Mouse (Mus musculus) forebrain, embryonic 16.5 days (tissue): ENCODE results near the gene Prps1. TPM values are rescaled to one million over a fixed set of nuclear protein-coding genes. Genes with fewer than 3 reads are reported as not detected.

Experiments
- ATAC-seq: fragments of 200-750 bp; cut with Nextera tagmentation; 2 replicates; pipeline ENCODE4 v1.8.0; 2017; ENCODE audit warnings: mild to moderate bottlenecking, moderate library complexity
- H3K27ac ChIP-seq: fragments of 300-500 bp; sonication (generic); 2 replicates; pipeline ENCODE4 v1.5.1; 2014; ENCODE audit warnings: low read length, control low read depth
- H3K27me3 ChIP-seq: fragments of 300-500 bp; sonication (generic); replicated peaks from 2 replicates; pipeline ENCODE4 v1.6.1; 2014; ENCODE audit warnings: low read length; ENCODE audit not compliant: control insufficient read depth, insufficient read depth
- H3K36me3 ChIP-seq: fragments of 300-500 bp; sonication (generic); 2 replicates; pipeline ENCODE4 v1.6.1; 2014; ENCODE audit not compliant: control insufficient read depth, insufficient read depth
- H3K4me1 ChIP-seq: fragments of 300-500 bp; sonication (generic); replicated peaks from 2 replicates; pipeline ENCODE4 v1.6.1; 2014; ENCODE audit warnings: low read length; ENCODE audit not compliant: control insufficient read depth, insufficient read depth
- H3K4me2 ChIP-seq: fragments of 300-500 bp; sonication (generic); 2 replicates; pipeline ENCODE4 v1.6.1; 2014; ENCODE audit warnings: mild to moderate bottlenecking, low read length, control low read depth
- H3K4me3 ChIP-seq: fragments of 300-500 bp; sonication (generic); replicated peaks from 2 replicates; pipeline ENCODE4 v1.5.1; 2014; ENCODE audit warnings: mild to moderate bottlenecking, low read length, control low read depth
- H3K9ac ChIP-seq: fragments of 300-500 bp; sonication (generic); replicated peaks from 2 replicates; pipeline ENCODE4 v1.6.1; 2014; ENCODE audit warnings: low read depth, low read length, control low read depth
- H3K9me3 ChIP-seq: fragments of 300-500 bp; sonication (generic); 2 replicates; pipeline ENCODE4 v1.6.1; 2016; ENCODE audit warnings: low read length; ENCODE audit not compliant: control insufficient read depth
- WGBS: fragments of 180-500 bp; shearing (Covaris S2); extraction: QIAGEN DNeasy Blood & Tissue Kit; methylation state at CpG from one replicate; pipeline ENCODE4 v1.1.7; 2014; 5-methylcytosine and 5-hydroxymethylcytosine counted together
- polyA plus RNA-seq: library from polyadenylated mRNA; unstranded; fragments of >200 nt; fragmentation: Nextera tagmentation; extraction: Ambion mirVana; gene quantifications from 2 replicates; pipeline ENCODE4 v1.2.1, GENCODE M21; 2015

The Prps1 gene
- polyA plus RNA-seq, result 72.2 and 80.1 TPM in 2 replicates

DNA sequence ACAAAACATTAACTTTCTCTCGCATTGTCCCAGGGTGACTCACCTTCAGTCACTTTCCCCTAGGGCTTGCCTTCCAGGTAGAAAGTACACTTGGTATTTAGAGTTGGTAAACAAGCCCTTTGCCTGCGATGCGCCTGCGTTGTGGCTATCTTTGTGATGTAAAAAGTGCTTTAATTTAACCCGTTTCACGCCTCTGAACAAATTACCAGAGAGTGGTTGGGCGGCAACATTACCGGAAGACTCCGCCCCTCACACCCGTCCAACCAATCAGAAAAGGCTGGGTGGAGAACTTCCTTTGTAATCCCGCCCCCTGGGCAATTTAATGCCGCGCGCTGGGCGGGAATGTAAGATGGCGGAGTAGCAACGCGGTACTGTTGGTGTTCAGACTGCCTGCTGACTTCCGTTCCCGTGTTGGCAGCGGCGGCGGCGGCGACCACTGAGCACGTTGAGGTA is at the start of gene Prps1:
Gene Prps1, plus strand, starts transcription at position 335 of the 453 bp plus-strand sequence.
- ATAC-seq, result peak; percentile 97
- peak within 1 kb of the TSS; percentile 54 for H3K4me2 ChIP-seq
- H3K27me3 ChIP-seq, result no peaks in the 10 kb centered on the region
- peak within 1 kb of the TSS; percentile 57 for H3K4me3 ChIP-seq
- H3K27ac ChIP-seq, result 0 out of 2 replicates have a peak within 1 kb of the TSS, but pooled peaks have one; percentile 41
- H3K4me1 ChIP-seq, result no peaks in the 10 kb centered on the region; the same call in 1 of the 2 replicates
- peak within 1 kb of the TSS; percentile 63 for H3K9ac ChIP-seq
- no peaks in the 10 kb centered on the region for H3K9me3 ChIP-seq
- H3K36me3 ChIP-seq, result no peaks in the 10 kb centered on the region
- 19% methylated on average over 26 of the region's 26 CpGs for WGBS

DNA sequence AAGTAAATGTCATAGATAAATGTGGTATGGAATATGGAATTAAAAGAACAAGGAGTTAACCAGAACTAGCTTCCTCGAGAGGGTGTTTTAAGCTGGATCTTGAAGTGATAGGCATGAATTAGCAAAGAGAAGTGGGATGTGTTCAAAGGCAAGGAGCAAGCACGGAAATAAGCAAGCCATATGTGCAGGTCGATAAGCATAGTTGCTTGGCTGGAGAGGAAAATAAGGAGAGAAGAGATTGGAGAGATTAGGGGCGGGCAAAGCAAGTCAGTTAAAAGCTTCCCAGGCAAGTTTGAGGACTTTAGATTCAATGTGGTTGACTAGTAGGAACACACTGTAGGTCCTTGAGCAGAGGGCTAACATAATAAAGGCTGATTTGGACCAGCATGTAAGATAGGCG is 48.8 kb upstream of the Prps1 start:
- ATAC-seq, result no peak
- no peaks in the 10 kb centered on the region for H3K9me3 ChIP-seq
- H3K9ac ChIP-seq, result no peak overlapping the region
- 85% methylated on average over 5 of the region's 5 CpGs for whole genome bisulfite sequencing
- no peak overlapping the region for H3K4me2 ChIP-seq
- H3K4me1 ChIP-seq, result no peaks in the 10 kb centered on the region; the same call in 1 of the 2 replicates
- H3K27me3 ChIP-seq, result no peaks in the 10 kb centered on the region
- H3K4me3 ChIP-seq, result no peak overlapping the region
- no peaks in the 10 kb centered on the region for H3K36me3 ChIP-seq
- no peak overlapping the region for H3K27ac ChIP-seq

DNA sequence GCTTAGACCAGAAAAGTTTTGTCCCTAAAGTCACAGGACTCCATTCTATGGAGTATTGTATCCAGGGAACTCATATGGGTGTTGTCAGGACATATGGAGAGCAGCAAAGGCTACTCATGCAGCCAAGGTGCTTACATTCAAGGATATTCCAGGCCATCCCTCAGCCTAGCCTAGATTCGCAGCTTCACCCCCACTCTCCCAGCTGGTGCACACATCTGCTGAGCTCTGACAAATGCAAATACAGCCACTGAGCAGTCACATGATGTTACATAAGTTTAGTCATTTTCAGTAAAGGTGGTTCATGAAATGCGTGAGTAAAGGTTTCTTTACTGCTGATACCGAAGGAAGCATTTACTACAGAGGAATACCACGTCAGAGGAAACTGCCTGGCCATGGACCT is 37.9 kb upstream of the Prps1 start:
- Histone ChIP-seq H3K27ac (no peak overlapping the region), H3K9me3 (no peaks in the 10 kb centered on the region), H3K4me3 (no peak overlapping the region), H3K4me1 (no peaks in the 10 kb centered on the region), H3K36me3 (no peaks in the 10 kb centered on the region), H3K27me3 (0 out of 2 replicates have a peak, but pooled peaks cover 2% of the 10 kb centered on the region), H3K9ac (no peak overlapping the region), H3K4me2 (no peak overlapping the region)
- 85% methylated on average over 4 of the region's 4 CpGs for WGBS
- no peak for ATAC-seq

DNA sequence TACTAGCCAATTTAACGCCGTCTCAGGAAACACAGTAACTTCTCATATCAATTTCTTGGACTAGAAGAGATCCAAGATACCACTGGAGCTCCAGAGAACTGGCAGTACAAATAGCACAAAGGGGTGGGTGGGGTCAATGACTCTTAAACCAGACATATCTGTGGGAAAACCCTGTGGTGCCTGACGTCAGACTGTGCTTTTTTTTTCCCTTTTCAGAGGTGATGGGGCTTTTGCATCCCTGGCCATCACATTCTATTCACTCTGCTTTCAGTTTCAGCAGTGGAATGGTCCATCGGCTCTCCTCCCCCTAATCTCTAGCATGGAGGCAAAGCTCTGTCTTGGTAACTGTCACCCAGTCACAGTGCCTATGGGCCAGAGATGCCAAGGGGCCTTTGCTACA is 29.3 kb upstream of the Prps1 start:
- no peaks in the 10 kb centered on the region for H3K36me3 ChIP-seq
- no peak overlapping the region for H3K9ac ChIP-seq
- no peak overlapping the region for H3K4me3 ChIP-seq
- no peaks in the 10 kb centered on the region; the same call in 1 of the 2 replicates for H3K27me3 ChIP-seq
- H3K4me1 ChIP-seq, result no peaks in the 10 kb centered on the region
- ATAC-seq, result no peak
- H3K27ac ChIP-seq, result no peak overlapping the region
- H3K9me3 ChIP-seq, result no peaks in the 10 kb centered on the region
- WGBS, result 69% methylated on average over 4 of the region's 4 CpGs
- H3K4me2 ChIP-seq, result no peak overlapping the region

DNA sequence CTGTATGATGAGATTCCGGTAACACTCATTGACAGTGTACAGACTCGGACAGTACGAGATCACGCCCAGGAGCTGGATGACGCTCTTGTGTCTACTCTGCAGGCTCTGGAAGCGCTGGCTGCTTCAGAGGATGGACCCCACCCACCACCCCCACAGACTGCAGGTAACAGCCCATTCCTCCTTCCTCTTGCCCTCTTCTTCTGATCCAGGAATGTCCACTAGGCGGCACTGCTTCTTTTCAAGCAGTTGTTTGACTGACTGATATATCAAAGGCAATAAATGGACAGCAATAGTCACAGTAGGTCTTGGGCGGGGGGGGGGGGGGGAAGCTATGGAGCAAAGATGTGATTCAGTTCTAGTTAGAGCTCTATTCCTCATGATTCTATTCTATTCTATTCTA is 28.2 kb upstream of the Prps1 start:
- H3K27me3 ChIP-seq, result no peaks in the 10 kb centered on the region; the same call in 1 of the 2 replicates
- no peaks in the 10 kb centered on the region for H3K9me3 ChIP-seq
- no peak overlapping the region for H3K4me3 ChIP-seq
- H3K27ac ChIP-seq, result no peak overlapping the region
- H3K9ac ChIP-seq, result no peak overlapping the region
- no peak overlapping the region for H3K4me2 ChIP-seq
- ATAC-seq, result no peak
- WGBS, result 70% methylated on average over 8 of the region's 8 CpGs
- H3K4me1 ChIP-seq, result no peaks in the 10 kb centered on the region
- H3K36me3 ChIP-seq, result no peaks in the 10 kb centered on the region

DNA sequence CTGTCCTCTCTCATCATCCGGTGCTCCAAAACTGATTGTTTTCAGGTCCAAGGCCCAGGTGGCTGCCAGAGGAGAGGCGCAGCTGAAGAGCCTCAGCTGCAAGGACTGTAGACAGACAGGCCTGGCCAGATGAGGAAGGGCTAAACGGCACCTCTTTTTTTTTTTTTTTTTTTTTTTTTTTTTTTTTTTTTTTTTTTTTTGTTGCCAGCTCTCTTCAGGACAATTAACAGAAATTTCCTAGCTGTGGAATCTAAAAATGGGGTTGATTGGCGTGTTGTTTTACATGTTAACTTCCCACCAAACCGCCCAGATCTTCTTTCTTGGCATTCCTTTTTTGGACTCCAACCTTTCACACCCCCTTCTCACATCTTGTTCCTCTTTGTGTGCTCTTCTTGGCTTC is 26.4 kb upstream of the Prps1 start:
- Histone ChIP-seq H3K36me3 (no peaks in the 10 kb centered on the region), H3K4me3 (no peak overlapping the region), H3K4me2 (no peak overlapping the region), H3K9me3 (no peaks in the 10 kb centered on the region), H3K27ac (no peak overlapping the region), H3K27me3 (no peaks in the 10 kb centered on the region; the same call in 1 of the 2 replicates), H3K4me1 (no peaks in the 10 kb centered on the region), H3K9ac (no peak overlapping the region)
- WGBS, result 71% methylated on average over 5 of the region's 5 CpGs
- ATAC-seq, result no peak

DNA sequence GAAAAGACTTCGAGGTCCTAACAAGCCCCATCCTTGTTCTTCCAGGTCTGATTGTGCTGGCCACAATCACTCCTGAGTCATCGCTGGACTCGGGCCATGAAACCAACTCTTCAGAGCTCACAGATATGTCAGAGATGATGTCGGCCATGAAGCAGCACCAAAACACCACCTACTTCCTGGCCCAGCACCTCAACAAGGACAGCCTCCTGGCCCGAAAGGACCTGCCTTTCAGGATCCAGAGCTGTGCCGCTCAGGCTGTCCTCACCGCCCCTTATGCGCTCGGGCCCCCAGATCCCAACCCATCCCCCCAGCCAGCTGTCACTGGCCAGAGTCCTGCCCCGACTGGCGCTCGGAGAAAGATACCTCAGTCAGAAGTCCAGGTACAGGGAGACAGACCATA is 25.9 kb upstream of the Prps1 start:
- Histone ChIP-seq H3K9ac (no peak overlapping the region), H3K4me1 (no peaks in the 10 kb centered on the region), H3K27ac (no peak overlapping the region), H3K36me3 (no peaks in the 10 kb centered on the region), H3K4me3 (no peak overlapping the region), H3K4me2 (no peak overlapping the region), H3K27me3 (no peaks in the 10 kb centered on the region; the same call in 1 of the 2 replicates), H3K9me3 (no peaks in the 10 kb centered on the region)
- ATAC-seq, result no peak
- WGBS, result 83% methylated on average over 12 of the region's 12 CpGs

DNA sequence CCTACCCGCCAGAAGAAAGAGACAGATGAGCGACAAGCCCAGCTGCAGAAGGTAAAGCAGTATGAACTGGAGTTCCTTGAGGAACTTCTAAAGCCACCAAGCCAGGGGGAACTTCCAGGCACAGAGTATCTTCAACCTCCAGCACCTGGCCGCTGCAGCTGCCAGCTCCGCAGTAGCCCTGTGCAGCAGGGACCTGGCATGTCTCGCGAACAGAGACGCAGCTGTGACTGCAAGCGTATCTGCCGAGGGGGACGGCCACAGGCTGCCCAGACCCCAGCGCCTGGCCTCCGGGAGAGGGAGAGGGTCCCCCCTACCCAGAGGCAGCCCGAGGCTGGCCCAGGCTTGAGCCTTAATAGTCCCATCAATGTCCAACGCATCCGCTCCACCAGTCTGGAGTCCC is 24.4 kb upstream of the Prps1 start:
- no peaks in the 10 kb centered on the region for H3K4me1 ChIP-seq
- H3K36me3 ChIP-seq, result no peaks in the 10 kb centered on the region
- H3K4me3 ChIP-seq, result no peak overlapping the region
- 83% methylated on average over 15 of the region's 15 CpGs for WGBS
- no peak overlapping the region for H3K27ac ChIP-seq
- no peaks in the 10 kb centered on the region for H3K9me3 ChIP-seq
- H3K4me2 ChIP-seq, result no peak overlapping the region
- H3K27me3 ChIP-seq, result no peaks in the 10 kb centered on the region; the same call in 1 of the 2 replicates
- H3K9ac ChIP-seq, result no peak overlapping the region
- ATAC-seq, result no peak

DNA sequence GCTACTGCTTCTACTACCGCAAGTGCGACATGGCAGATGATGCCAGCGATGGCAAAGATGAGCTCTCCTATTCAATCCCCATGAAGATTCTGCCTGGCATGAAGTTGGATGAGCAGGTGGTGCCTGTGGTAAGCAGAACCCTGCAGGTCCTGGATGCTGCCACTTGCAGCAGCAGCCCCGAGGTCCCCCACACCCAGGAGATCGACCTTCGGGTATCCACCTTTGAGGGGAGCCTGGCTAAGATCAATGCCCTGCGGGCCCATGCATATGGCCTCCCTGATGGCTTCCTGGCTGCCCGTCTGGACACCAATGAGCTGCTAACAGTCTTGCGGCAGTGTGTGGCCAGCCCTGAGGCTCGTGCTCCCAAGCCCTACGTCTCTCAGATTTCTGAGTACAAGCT is 23.6 kb upstream of the Prps1 start:
- H3K4me1 ChIP-seq, result no peaks in the 10 kb centered on the region
- no peaks in the 10 kb centered on the region for H3K36me3 ChIP-seq
- H3K4me2 ChIP-seq, result no peak overlapping the region
- WGBS, result 94% methylated on average over 11 of the region's 11 CpGs
- H3K9ac ChIP-seq, result no peak overlapping the region
- H3K27me3 ChIP-seq, result no peaks in the 10 kb centered on the region; the same call in 1 of the 2 replicates
- no peaks in the 10 kb centered on the region for H3K9me3 ChIP-seq
- no peak for ATAC-seq
- no peak overlapping the region for H3K4me3 ChIP-seq
- H3K27ac ChIP-seq, result no peak overlapping the region

DNA sequence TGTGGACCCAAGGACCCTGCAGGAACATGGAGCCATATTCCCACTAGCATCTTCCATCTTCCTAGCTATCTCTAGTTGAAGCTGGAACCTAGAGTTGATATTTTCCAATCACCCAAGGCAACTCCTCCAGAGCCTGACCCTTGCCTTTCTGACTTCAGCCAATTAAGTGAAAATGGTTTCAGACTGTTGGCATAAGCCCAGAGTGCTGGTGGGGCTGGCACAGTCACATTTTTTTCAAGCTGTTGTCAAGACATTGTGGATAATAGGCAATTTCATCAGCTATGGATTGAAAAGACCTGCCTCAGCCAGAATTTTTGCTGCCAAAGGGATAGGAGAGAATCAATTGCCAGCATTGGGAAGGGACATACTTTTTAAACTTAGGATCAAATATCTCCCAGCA is 18.5 kb upstream of the Prps1 start:
- no peak overlapping the region for H3K4me2 ChIP-seq
- H3K27me3 ChIP-seq, result no peaks in the 10 kb centered on the region
- no peak overlapping the region for H3K4me3 ChIP-seq
- H3K9me3 ChIP-seq, result no peaks in the 10 kb centered on the region
- ATAC-seq, result no peak
- H3K9ac ChIP-seq, result no peak overlapping the region
- H3K36me3 ChIP-seq, result no peaks in the 10 kb centered on the region
- H3K27ac ChIP-seq, result no peak overlapping the region
- no peaks in the 10 kb centered on the region for H3K4me1 ChIP-seq
